Mouse (Mus musculus): ENCODE measurements around the gene Calr. TPM values are rescaled to one million over a fixed set of nuclear protein-coding genes. Genes with fewer than 3 reads are reported as not detected.
A peak's percentile ranks its signal among the peaks of the same experiment; 100 is the strongest.

The Calr gene
- polyA plus RNA-seq (2015; fragmentation: Nextera tagmentation; extraction: Ambion mirVana): 730 and 802 TPM in 2 replicates

- ATAC-seq (ENCODE audit: low FRiP score): peak; percentile 99
- Histone ChIP-seq H3K9me3 (replicated peaks) (no peaks in the 10 kb centered on the region), H3K4me2 (peak within 1 kb of the TSS; percentile 79), H3K27ac (replicated peaks) (peak within 1 kb of the TSS; percentile 87), H3K9ac (replicated peaks) (peak within 1 kb of the TSS; percentile 89), H3K4me3 (replicated peaks) (peak within 1 kb of the TSS; percentile 63), H3K27me3 (replicated peaks) (no peaks in the 10 kb centered on the region), H3K36me3 (peaks cover 34% of the 10 kb centered on the region), H3K4me1 (peaks cover 42% of the 10 kb centered on the region)
- WGBS: under 1% methylated on average over 55 of the region's 55 CpGs
Measured at GRCm38 (mm10) chr8:84846722-84847572, at the start of gene Calr. Gene Calr (minus strand): TSS chr8:84846934.

GRCm38 (mm10) chr8:84895963-84896362 lies 49.2 kb upstream of the Calr start:
- Histone ChIP-seq H3K9ac (replicated peaks) (no peak overlapping the region), H3K4me1 (peaks cover 23% of the 10 kb centered on the region), H3K4me2 (no peak overlapping the region), H3K4me3 (replicated peaks) (no peak overlapping the region), H3K36me3 (peaks cover 1% of the 10 kb centered on the region), H3K27me3 (replicated peaks) (0 out of 2 replicates have a peak, but pooled peaks cover 4% of the 10 kb centered on the region), H3K27ac (replicated peaks) (no peak overlapping the region), H3K9me3 (replicated peaks) (no peaks in the 10 kb centered on the region)
- 81% methylated on average over 5 of the region's 5 CpGs for WGBS
- no peak for ATAC-seq (ENCODE audit: low FRiP score)

DNA sequence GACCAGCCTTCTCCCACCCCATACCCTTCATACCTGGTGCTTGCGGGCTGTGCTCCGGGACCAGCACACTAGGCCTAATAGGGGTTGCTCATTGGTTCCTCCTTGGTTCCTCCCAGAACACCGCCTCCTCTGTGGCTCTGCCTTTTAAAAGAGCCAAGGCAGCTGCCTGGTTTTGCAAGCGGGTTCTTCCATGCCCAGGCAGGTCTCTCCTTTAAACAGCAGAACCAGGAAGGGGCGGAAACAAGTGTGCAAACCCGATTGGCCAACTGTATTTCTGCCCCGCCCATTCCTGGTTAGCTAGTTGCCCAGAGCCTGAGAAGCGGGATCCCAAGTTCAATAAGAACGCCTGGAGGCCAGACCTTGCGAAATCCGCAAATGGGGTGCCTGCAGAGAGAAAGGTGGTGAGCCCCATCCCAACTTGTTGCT lies 47.0 kb upstream of the Calr start, which contains the start of gene Gcdh:
Gene Gcdh, minus strand, starts transcription at position 213 of the 426 bp plus-strand sequence.
- H3K36me3 ChIP-seq: peaks cover 17% of the 10 kb centered on the region
- H3K4me2 ChIP-seq: peak within 1 kb of the TSS; percentile 85
- WGBS: under 1% methylated on average over 11 of the region's 11 CpGs
- peak within 1 kb of the TSS; percentile 69; the same call in 1 of the 2 replicates for H3K27ac ChIP-seq (replicated peaks)
- H3K9me3 ChIP-seq (replicated peaks): no peaks in the 10 kb centered on the region
- peak within 1 kb of the TSS; percentile 68 for H3K4me3 ChIP-seq (replicated peaks)
- peak within 1 kb of the TSS; percentile 73 for H3K9ac ChIP-seq (replicated peaks)
- H3K27me3 ChIP-seq (replicated peaks): no peaks in the 10 kb centered on the region
- peak; percentile 99 for ATAC-seq (ENCODE audit: low FRiP score)
- H3K4me1 ChIP-seq: peaks cover 23% of the 10 kb centered on the region

DNA sequence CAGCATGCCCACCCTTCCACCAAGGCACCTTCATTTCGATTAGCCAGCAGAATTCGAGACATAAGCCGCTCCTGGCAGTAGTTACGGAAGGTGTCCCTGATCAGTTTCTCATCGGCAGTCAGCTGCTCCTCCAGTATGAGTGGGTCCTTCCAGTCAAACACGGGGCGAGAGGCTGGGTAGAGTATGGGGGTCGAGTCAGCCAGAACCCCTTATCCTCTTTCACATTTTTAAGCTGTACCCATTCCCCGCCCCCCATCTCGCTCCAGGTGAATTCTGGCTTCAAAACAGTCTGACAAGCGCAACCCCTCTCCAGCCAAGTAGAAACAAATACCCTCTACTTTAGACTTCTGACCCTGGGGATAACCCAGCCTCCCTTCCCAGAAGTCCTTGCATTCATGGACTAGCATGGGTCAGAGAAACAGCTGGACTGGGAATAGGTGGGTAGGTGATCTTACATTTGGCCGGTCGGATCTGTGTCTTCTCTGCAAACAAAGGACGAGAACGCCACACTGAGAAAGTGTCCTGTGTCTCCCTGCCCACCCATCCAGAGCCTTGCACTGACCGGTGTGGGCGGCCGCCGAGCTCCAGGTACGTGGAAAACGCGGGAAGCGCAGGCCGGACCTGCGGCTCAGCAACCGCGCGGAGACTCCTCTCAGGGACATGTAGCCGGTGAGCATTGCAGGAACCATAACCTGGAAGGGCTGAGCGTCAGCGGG lies 46.4 kb upstream of the Calr start:
- WGBS: 11% methylated on average over 31 of the region's 31 CpGs
- Histone ChIP-seq H3K9ac (replicated peaks) (peak overlapping the region; percentile 73), H3K36me3 (peaks cover 22% of the 10 kb centered on the region), H3K27me3 (replicated peaks) (no peaks in the 10 kb centered on the region), H3K9me3 (replicated peaks) (no peaks in the 10 kb centered on the region), H3K4me1 (peaks cover 23% of the 10 kb centered on the region), H3K27ac (replicated peaks) (peak overlapping the region; percentile 69; the same call in 1 of the 2 replicates), H3K4me3 (replicated peaks) (peak overlapping the region; percentile 68), H3K4me2 (peak overlapping the region; percentile 85)
- peak; percentile 64 for ATAC-seq (ENCODE audit: low FRiP score)

GRCm38 (mm10) chr8:84889141-84889540 lies 42.4 kb upstream of the Calr start:
- ATAC-seq (ENCODE audit: low FRiP score): no peak

GRCm38 (mm10) chr8:84888280-84888679 lies 41.5 kb upstream of the Calr start:
- no peak overlapping the region for H3K27ac ChIP-seq (replicated peaks)
- no peak overlapping the region for H3K9ac ChIP-seq (replicated peaks)
- peaks cover 48% of the 10 kb centered on the region for H3K36me3 ChIP-seq
- no peaks in the 10 kb centered on the region for H3K9me3 ChIP-seq (replicated peaks)
- H3K27me3 ChIP-seq (replicated peaks): no peaks in the 10 kb centered on the region
- no peak for ATAC-seq (ENCODE audit: low FRiP score)
- no peak overlapping the region for H3K4me3 ChIP-seq (replicated peaks)
- 96% methylated on average over 3 of the region's 3 CpGs for WGBS
- H3K4me2 ChIP-seq: no peak overlapping the region
- peaks cover 13% of the 10 kb centered on the region for H3K4me1 ChIP-seq

More at GRCm38 (mm10) chr8:84889141-84889540, 42.4 kb upstream of the Calr start:
- no peaks in the 10 kb centered on the region for H3K9me3 ChIP-seq (replicated peaks)
- H3K4me1 ChIP-seq: peaks cover 17% of the 10 kb centered on the region
- peaks cover 48% of the 10 kb centered on the region for H3K36me3 ChIP-seq
- WGBS: 100% methylated on average over 1 of the region's 1 CpGs
- H3K9ac ChIP-seq (replicated peaks): no peak overlapping the region
- H3K27ac ChIP-seq (replicated peaks): no peak overlapping the region
- no peaks in the 10 kb centered on the region for H3K27me3 ChIP-seq (replicated peaks)
- no peak overlapping the region for H3K4me3 ChIP-seq (replicated peaks)
- no peak overlapping the region for H3K4me2 ChIP-seq

DNA sequence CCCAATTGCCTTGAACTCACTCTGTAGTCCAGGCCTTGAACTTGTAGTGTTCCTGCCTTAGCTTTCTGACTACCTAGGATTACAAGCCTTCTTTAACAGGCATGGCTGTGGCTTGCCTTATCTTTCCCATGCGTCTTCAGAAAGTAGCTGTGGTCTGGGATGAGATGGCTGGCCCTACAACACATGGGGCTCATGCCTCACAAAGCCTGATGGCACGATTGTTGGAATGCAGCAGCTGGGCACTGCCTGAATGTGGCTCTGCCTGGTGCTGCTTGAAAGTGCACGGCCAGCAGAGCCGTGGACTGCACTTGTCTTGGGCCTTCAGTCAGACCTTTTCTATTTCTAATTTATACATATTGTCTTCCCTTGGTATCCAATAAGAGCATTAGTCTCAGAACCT lies 38.0 kb upstream of the Calr start:
- H3K27me3 ChIP-seq (replicated peaks): no peaks in the 10 kb centered on the region
- peaks cover 39% of the 10 kb centered on the region for H3K36me3 ChIP-seq
- H3K9ac ChIP-seq (replicated peaks): no peak overlapping the region
- H3K9me3 ChIP-seq (replicated peaks): no peaks in the 10 kb centered on the region
- no peak overlapping the region for H3K4me2 ChIP-seq
- no peak overlapping the region for H3K4me3 ChIP-seq (replicated peaks)
- WGBS: 94% methylated on average over 4 of the region's 4 CpGs
- no peaks in the 10 kb centered on the region for H3K4me1 ChIP-seq
- H3K27ac ChIP-seq (replicated peaks): no peak overlapping the region
- no peak for ATAC-seq (ENCODE audit: low FRiP score)

GRCm38 (mm10) chr8:84878915-84879314 lies 32.2 kb upstream of the Calr start:
- H3K4me3 ChIP-seq (replicated peaks): no peak overlapping the region
- no peak for ATAC-seq (ENCODE audit: low FRiP score)
- H3K4me2 ChIP-seq: no peak overlapping the region
- WGBS: 97% methylated on average over 1 of the region's 1 CpGs
- H3K27me3 ChIP-seq (replicated peaks): no peaks in the 10 kb centered on the region
- no peaks in the 10 kb centered on the region for H3K9me3 ChIP-seq (replicated peaks)
- no peaks in the 10 kb centered on the region for H3K36me3 ChIP-seq
- no peak overlapping the region for H3K27ac ChIP-seq (replicated peaks)
- H3K4me1 ChIP-seq: no peaks in the 10 kb centered on the region
- no peak overlapping the region for H3K9ac ChIP-seq (replicated peaks)

- Histone ChIP-seq H3K4me3 (replicated peaks) (no peak overlapping the region), H3K9ac (replicated peaks) (no peak overlapping the region), H3K4me1 (peaks cover 6% of the 10 kb centered on the region), H3K27ac (replicated peaks) (no peak overlapping the region), H3K36me3 (no peaks in the 10 kb centered on the region), H3K27me3 (replicated peaks) (peaks cover 6% of the 10 kb centered on the region; the same call in 1 of the 2 replicates), H3K4me2 (no peak overlapping the region), H3K9me3 (replicated peaks) (no peaks in the 10 kb centered on the region)
- WGBS: 74% methylated on average over 3 of the region's 3 CpGs
- no peak for ATAC-seq (ENCODE audit: low FRiP score)
Measured at GRCm38 (mm10) chr8:84877297-84878035, 30.7 kb upstream of the Calr start.

DNA sequence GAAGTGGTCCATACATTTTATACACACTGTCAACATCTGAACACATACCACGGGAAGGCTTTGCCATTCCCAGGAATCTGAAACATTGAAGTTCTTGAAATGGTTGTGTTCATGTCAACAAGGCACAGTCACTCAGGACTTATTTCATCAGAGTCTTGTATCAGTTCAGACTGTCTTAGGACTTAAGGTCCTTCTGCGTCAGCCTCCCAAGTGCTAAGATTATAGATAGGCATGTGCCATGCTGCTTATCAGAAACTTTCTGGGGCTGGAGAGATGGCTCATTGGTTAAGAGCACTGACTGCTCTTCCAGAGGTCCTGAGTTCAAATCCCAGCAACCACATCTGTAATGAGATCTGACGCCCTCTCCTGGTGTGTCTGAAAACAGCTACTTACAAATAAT lies 27.6 kb upstream of the Calr start:
- Histone ChIP-seq H3K4me2 (no peak overlapping the region), H3K27ac (replicated peaks) (no peak overlapping the region), H3K9ac (replicated peaks) (no peak overlapping the region), H3K4me1 (peaks cover 16% of the 10 kb centered on the region), H3K4me3 (replicated peaks) (no peak overlapping the region), H3K36me3 (peaks cover 5% of the 10 kb centered on the region; the same call in 1 of the 2 replicates), H3K27me3 (replicated peaks) (peaks cover 7% of the 10 kb centered on the region; the same call in 1 of the 2 replicates), H3K9me3 (replicated peaks) (no peaks in the 10 kb centered on the region)
- WGBS: 94% methylated on average over 3 of the region's 3 CpGs
- no peak for ATAC-seq (ENCODE audit: low FRiP score)

DNA sequence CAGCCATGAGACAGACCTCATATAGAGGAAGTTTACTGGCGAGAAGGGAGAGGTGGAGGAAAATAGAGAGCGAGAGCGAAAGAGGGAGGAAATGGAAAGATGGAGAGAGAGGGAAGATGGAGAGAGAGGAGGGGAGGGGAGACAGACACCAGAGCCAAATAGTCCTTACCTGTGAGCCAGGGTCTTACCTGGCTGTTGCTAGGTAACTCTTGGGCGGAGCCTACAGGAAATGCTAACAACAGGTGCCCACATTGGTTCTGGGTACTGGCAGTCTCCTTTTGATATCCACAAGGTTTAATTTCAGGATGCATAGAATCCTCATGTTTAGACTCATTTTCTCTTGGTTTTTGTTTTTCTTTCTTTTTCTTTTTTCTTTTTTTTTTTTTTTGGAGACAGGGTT lies 26.3 kb upstream of the Calr start:
- no peak for ATAC-seq (ENCODE audit: low FRiP score)
- Histone ChIP-seq H3K27ac (replicated peaks) (no peak overlapping the region), H3K9ac (replicated peaks) (peak overlapping the region; percentile 47; the same call in 1 of the 2 replicates), H3K36me3 (peaks cover 18% of the 10 kb centered on the region), H3K9me3 (replicated peaks) (no peaks in the 10 kb centered on the region), H3K4me1 (peaks cover 16% of the 10 kb centered on the region), H3K4me2 (peak overlapping the region; percentile 97), H3K27me3 (replicated peaks) (peaks cover 7% of the 10 kb centered on the region; the same call in 1 of the 2 replicates), H3K4me3 (replicated peaks) (peak overlapping the region; percentile 49)
- 78% methylated on average over 4 of the region's 4 CpGs for WGBS
